Mouse (Mus musculus): Measurements from ENCODE around the gene Bicra.

DNA sequence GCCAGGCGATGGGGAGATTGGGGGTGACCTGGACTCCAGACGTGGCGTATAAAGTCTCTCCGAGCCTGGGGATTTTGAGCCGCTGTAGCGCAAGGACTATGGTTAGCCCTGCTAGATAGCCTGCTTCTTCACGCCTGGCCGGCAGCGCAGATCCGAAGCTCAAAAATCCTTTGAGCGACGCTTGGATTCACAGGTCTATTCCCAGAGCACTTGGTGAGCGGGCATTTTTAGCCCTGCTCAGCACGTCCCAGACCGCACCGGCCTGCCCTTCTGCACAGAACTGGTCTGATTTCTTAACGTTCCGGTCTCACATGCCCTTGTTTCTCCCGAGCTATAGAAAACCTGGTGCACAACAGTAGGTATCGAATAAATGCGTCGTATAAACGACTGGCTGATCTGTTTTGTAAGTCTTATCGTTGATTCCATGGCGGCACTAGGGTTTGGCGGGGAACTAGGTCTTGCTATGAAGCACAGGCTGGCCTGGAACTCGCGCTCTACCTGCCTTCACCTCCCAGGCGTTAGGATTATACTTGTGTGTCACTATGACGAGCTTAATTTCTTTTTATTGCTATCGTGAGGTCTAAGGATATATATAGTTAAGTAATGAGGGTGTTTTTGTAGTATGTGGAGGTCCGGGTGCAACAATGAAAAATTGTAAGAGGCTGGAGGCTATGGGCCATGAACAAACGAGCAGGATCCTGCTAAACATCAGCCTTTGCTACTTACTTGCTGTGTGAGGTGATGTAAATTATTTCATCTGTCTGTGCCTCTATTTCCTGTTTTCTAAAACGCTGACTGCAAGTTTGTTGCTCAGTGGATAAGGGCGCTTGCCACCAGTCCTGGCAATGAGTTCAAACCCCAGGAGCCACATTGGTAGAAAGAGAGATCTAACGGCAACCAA, 1.2 kb upstream of the Bicra start:
- TF ChIP-seq EP300 (IDR thresholded peaks at IDR 0.05; ENCODE audit: low read length): no peak
- no peak for TF ChIP-seq POLR2A (IDR thresholded peaks at IDR 0.05; ENCODE audit: low read depth, low read length)
- TF ChIP-seq TCF12 (IDR thresholded peaks at IDR 0.05; ENCODE audit: low read depth, low read length): no peak
- TF ChIP-seq MAFK (IDR thresholded peaks at IDR 0.05; ENCODE audit: insufficient replicate concordance, low read length): no peak
- no peak for TF ChIP-seq CHD1 (IDR thresholded peaks at IDR 0.05; ENCODE audit: low read depth, low read length)
- TF ChIP-seq POLR2AphosphoS2 (IDR thresholded peaks at IDR 0.05; ENCODE audit: low read depth, low read length): no peak
- TF ChIP-seq KAT2A (IDR thresholded peaks at IDR 0.05; ENCODE audit: insufficient replicate concordance, low read length): no peak
- TF ChIP-seq TBP (conservative IDR thresholded peaks at IDR 0.05; ENCODE audit: low read depth, low read length): no peak
- no peak for TF ChIP-seq CTCF (conservative IDR thresholded peaks at IDR 0.05 in 1 of 2, IDR thresholded peaks at IDR 0.05 in 1 of 2; ENCODE audit: low read depth in 2 of 2, low read length in 2 of 2)
- no peak for TF ChIP-seq RAD21 (IDR thresholded peaks at IDR 0.05; ENCODE audit: low read depth, low read length)
- no peak for TF ChIP-seq USF2 (conservative IDR thresholded peaks at IDR 0.05; ENCODE audit: low read depth, low read length)
